Mouse (Mus musculus) 416B (cell line): ENCODE measurements around the gene Cdk5rap1.
A peak's percentile ranks its signal among the peaks of the same experiment; 100 is the strongest.

Experiments used
- DNase-seq: peaks from one replicate; pipeline ENCODE4 v3.0.0; 2011; ENCODE audit warnings: low read depth

The Cdk5rap1 gene

DNA sequence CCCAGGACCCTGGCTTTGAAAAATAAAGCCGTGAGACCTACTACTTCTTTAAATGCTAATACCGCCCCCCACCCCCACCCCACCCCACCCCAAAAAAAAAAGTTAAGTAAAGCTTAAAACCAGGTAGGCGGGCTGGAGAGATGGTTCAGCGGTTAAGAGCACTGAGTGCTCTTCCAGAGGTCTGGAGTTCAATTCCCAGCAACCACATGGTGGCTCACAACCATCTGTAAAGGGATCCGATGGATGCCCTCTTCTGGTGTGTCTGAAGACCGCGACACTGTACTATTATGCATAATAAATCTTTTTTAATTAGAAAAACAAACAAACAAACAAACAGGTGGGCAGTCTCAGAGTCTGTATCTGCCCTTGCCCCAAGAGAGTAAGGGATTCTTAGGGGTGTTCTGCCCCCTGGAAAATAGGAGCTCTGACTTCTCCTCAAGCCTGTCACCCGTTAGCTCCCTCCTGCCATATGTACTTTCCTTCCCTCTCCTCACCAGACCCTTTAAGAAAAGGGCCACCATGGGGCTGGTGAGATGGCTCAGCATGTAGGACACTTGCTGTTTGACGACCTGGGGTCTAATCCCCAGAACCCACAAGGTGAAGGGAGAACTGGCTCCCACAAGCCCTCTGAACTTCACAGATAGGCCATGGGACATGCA, at the start of gene Cdk5rap1:
Cdk5rap1 (minus strand) TSS at position 169 of the 659 bp plus-strand sequence.
- peak; percentile 24 for DNase-seq

DNA sequence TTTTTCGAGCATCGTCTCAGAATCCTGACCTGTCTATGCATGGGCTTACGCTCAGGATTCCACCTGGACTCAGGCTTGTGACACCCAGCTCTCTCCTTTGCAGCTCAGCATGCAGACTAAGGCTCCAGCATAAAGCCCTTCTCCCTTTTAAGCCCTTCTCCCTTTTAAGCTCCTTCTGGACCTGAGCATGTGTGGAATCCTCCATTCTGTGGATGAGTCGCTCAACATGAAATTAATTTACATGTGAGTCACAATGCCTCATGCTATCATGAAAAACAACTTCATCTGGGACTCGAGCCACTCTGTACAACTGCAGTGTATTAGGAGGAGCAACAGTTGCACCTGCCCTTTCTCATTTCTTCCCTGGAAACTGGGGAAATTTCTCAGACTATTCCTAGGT, 49.4 kb upstream of the Cdk5rap1 start:
- DNase-seq, result no peak

DNA sequence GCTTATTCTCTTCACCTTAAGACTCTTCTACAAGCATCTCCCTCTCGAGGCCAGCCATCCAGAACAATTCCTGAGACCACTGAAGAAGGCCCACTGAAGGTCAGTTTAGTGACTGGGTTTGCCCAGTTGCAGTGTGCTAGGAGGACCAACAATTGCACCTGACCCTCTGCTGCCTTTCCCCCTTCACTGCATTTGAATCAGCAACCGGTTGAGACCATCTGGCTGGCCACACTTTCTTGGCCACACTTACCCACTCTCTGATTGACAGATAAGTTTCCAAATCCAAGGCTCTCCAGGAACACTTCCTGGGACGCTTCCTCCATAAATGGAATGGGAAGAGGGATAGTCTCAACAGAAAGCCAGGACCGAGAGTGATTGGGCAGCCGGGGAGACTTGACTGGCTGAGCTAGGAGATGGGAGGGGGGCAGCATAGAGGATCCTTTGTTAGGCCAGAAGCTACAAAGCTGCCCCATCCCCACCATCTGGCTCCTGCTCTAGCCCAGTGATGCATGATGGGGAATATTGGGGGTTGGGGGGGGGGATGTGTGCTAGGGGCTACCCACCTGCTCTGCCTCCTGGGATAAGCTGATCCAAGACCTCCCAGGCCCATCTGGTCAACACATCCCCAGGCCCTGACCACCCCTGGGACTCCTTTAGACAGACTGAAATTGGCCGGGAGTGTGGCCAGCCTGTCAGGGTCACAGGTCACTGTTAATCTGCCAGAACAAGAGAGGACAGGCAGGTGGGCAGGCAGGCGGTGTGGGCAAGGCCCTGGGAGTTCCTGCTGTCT, 48.3 kb upstream of the Cdk5rap1 start:
- DNase-seq, result no peak

- no peak for DNase-seq
Measured at GRCm38 (mm10) chr2:154419631-154420515, 47.1 kb upstream of the Cdk5rap1 start.

DNA sequence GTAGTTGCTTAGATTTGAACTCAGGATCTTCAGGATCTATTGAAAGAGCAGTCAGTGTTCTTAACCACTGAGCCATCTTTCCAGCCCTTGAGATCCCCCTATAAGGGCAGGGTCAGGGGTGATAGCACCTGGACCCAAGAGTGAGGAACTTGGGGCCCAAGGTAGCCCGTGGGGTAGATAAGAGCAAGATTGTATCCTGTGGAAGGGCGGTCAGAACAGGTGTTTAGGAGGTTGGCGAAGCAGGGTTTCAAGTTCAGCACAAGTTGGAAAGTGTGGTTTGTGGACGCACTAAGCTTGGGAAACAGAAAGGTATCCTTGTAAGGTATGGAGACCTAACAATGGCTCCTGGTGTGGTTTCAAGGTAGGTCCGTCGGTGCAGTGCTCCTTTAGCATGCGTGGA, 45.2 kb upstream of the Cdk5rap1 start:
- DNase-seq, result no peak

DNA sequence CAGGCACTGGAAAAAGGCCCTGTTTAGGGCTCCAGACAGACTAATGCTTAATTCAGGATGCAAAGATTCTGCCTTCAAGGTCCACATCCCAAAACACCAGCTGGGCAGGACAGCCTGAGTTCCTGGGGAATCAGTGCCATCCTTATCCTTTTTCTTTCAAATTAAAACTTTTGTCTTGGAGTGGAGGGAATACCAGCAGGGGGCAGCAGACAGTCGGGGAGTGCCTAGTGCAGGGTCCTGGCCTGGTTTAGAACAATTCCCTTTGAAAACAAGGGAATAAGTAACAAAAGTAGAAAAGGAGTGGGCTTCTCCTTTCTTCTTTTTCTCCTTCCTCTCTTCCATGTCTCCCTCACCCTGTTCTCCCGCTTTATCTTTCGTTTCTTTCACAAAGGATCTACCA, 44.3 kb upstream of the Cdk5rap1 start:
- peak; percentile 69 for DNase-seq

DNA sequence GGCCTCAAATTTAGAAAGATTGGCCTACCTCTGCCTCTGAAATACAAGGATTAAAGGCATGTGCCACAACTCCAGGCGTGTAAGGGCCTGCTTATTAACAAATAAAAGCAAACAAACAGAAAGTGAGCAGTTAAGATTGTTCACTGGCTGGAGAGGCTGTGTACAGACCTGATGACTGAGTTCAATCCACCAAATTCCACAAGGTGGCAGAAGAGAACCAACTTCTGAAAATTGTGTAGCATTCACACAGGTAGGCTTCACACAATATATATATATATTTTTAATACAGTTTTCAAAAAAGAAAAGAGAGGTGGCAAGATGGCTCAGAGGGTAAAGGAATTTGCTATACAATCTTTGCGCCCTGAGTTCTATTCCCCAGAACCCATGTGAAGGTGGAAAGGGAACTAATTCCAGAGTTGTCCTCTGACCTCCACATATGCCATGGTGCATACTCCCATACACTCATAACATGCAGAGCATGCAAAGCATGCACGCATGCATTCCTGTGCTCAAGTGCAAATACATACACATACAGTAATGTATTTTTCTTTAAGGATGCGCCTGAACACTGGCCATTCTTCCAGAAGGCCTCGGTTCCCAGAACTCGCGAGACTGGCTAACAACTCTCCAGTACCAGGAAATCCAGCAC, 39.3 kb upstream of the Cdk5rap1 start:
- peak; percentile 72 for DNase-seq

GRCm38 (mm10) chr2:154410355-154410754, 37.5 kb upstream of the Cdk5rap1 start:
- no peak for DNase-seq

DNA sequence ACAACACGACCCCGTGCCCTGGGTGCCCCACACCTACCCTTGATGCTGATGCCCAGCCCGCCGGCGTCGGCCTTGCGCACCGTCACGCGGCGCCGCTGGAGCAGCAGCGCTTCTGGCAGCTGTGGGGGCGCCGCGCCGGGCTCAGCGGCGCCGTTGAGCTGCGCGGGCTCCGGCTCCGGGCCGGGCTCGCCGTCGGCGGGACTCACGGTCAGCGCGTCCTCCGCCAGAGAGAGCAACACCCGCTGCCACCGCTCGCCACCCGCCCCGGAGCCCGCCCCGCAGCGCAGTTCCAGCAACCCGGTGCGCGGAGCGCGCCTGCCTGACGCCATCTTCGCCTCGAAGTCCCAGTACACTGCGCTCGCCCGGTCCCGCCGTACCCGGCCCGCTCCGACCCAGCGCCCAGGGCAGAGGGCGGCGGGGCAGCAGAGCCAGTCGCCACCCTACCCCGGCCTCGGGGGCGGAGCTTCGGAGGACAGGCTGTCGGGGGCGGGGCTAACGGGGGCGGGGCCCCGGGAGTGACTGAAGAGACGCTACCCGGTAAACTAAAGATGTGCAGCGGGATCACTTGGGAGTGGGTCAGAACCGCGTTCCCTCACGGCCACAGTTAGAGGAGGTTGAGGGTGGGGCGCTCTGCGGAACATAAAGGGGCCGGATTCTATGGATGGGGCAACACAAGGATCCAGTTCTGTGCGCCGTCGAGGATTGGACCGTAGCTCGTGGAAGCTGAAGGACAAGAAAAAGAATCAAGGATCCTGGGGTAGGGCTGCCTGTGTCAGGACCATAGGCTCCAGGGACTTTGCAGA, 35.0 kb upstream of the Cdk5rap1 start, which contains the start of gene Snta1:
Snta1 (minus strand) TSS at position 457 of the 803 bp plus-strand sequence.
- DNase-seq, result no peak

GRCm38 (mm10) chr2:154407063-154407642, 34.3 kb upstream of the Cdk5rap1 start:
- DNase-seq, result no peak

DNA sequence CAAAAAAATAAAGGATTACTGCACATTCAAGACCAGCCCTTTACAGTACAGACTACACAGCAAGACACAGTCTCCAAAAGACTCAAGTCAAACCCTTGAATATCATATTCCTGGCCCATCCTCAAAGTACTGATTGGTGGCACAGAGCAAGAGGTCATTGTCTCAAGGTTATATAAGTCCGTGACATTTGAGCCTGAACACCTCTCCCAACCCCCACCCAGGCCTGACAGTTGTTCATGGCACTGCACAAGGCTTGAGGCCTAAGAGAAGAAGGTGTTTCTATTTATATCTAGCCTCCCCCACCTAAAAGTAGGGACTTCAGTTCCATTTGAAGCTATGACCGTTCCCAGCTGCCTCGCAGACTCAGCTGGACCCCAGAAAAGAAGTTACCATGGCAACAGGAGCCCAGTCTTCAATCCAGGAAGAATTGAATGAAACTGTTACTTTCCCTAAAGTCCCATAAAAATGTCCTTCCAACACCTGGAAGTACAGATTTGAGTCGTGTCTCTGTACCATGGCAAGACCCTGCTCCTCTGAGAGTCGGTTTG, 32.7 kb upstream of the Cdk5rap1 start:
- DNase-seq, result no peak

DNA sequence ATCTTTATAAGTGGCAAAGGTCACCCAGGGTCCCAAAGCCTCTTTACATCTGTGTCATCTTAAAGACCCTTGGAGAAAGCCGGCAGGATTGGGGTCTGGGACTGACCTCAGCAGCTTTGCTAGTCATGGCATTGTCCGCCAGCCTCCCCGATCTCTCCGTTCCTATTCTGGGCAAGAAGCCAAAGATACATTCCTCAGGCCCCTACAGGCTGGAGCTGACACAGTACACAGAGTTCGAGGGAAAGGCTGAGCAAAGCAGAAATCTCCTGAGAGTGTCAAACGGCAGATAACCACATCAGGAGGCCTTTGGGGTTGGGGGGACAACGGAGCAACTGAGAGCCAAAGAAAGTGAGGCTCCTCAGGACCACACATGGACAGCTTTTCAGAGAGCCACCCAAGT, 30.0 kb upstream of the Cdk5rap1 start:
- peak; percentile 25 for DNase-seq

GRCm38 (mm10) chr2:154401976-154402375, 29.2 kb upstream of the Cdk5rap1 start:
- DNase-seq, result peak; percentile 44

DNA sequence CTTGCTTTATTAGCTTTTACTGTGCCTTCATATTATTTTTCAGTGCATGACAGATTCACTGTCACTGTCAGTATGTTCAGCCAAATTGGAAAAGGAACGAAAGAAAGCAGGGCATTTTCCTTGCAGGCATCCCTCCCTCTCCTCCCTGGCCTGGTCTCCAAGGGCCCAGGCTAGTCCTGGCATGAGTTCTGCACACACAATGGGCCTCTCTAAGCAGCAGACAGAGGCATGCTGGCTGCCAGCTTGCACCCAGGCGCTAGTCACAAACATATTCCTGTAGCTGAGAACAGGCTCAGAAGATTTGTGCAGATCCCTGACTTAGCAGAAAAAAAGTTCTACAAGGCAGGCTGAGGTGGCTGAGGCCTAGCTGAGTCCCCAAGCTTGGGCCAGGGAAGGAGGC, 26.5 kb upstream of the Cdk5rap1 start:
- no peak for DNase-seq

GRCm38 (mm10) chr2:154398267-154398666, 25.5 kb upstream of the Cdk5rap1 start:
- no peak for DNase-seq

DNA sequence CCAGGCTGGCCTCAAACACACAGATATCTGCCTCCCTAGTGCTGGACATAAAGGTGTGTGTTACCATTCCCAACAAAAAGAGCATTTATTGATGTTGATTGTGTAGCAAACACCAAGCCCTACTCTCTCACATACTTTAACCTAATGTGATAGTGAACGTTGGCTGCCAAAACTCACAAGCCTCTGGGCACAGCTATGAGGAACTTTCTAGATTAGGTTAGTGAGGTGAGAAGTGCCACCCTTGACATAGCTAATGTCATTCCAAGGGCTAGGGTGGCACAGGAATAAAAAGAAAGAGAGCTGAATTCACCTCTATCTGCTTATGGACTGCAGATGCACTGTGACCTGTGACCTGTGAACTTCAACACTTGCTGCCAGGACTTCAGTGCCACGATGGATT, 23.7 kb upstream of the Cdk5rap1 start:
- no peak for DNase-seq

DNA sequence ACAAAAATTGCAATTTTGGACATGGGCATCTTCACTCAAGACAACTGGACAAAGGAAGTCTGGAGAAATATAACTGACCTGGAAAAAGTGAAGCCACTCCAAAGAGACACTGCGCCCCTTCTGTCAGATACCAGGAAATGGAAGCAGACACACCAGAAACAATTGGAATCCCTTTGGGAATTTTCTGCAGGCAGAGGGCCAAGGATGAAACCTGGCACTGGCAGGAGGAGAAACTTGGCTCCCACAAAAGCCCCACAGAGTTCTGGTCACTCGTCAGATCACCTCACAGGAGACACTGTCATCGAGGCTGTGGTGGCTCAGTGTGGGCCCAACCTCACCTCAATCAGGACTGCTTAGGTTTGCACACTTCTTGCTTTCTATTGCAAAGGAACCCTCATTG, 21.8 kb upstream of the Cdk5rap1 start:
- no peak for DNase-seq

DNA sequence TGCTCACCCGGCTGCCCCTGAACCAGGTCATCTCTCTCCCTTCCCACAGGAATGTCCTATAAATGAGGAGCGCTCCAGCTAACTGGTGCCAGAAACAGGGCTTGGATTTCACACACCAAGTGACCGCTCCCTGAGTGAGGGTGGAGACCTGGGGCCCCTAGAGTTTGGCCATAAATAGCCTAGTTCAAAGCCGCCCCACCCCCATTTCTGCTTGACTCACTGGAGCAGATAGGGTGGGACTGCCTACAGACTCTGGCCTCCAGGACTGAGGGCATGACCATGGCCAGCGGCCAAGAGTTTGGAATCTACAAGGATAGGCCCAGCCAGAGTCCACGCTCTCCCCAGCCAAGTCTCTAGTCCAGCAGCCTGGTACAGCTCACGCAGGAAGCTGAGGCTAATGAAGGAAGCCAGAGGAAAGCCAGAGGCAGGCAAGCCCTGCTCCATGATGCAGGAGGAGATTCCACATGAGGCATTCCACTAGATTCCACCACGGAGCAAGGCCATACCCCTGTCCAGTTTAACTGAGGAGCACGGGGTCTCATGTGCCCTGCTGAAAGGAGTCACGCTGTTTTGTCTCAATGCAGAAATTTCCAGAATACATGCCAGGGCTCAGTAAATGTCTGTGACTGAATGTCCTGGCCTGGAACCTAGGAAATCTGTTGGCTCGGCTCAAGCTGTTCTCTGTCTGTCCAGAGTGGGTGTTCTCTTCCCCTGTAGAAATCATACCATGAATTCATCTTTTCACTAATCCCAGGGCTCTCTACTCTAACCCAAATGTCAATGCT, 17.6 kb upstream of the Cdk5rap1 start:
- no peak for DNase-seq

DNA sequence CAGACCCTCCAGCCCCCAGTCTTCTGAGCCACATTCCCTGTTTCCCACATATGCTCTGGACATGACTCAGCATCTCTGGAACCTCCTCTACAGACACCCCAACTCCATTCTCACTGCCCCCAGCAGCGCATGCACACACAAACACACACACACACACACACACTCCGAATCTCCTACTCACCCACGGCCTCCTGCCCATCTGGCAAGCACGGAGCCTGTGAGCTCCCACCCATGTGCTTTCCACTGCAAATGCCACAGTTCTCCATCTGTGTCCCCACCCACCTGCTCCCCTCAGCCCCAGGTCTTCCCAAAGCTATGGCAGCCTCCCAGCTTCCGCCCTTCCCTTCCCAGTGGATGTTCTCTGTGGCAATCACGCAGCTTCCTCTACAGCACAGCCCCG, 6.3 kb upstream of the Cdk5rap1 start:
- DNase-seq, result no peak
